Mouse (Mus musculus) inflammation-experienced regulatory T-cells, adult 6 months (primary cell): ENCODE data around the gene Gipr. TPM values are rescaled to one million over a fixed set of nuclear protein-coding genes. Genes with fewer than 3 reads are reported as not detected.
"Not testable (repeated sequence)": the region's sequence is repeated elsewhere in the genome, so short reads cannot be mapped to it uniquely, and the experiment has no call there.

Source experiments
- ATAC-seq: one replicate; pipeline ENCODE4 v1.8.0; 2017
- polyA plus RNA-seq, 3 experiments: library from polyadenylated mRNA; unstranded; fragments of 100-300 nt; shearing (Covaris generic); gene quantifications; one replicate each; pipeline ENCODE4 v1.2.1; 2017

Gene Gipr
- polyA plus RNA-seq, 3 experiments from 2014 or later, result not detected

DNA sequence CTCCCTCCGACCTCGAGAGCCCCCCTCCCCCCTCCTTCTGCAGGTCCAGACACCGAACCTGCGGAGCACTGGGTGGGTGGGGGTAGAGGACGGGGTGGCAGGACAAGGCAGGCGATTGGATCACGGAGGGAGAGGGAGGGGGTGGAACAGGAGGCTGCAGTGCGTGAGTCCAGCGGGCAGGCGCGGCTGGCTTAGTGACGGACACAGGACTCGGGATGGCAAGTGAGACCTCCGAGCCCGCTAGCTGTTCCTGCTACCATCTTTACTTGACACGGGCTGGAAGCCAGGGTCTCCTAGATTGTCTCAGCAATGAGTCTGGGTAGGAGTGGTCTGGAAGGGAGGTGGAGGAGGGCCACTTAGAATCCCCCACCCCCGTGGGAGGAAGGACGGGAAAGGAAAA is 12.1 kb upstream of the Gipr start:
- no peak for ATAC-seq

DNA sequence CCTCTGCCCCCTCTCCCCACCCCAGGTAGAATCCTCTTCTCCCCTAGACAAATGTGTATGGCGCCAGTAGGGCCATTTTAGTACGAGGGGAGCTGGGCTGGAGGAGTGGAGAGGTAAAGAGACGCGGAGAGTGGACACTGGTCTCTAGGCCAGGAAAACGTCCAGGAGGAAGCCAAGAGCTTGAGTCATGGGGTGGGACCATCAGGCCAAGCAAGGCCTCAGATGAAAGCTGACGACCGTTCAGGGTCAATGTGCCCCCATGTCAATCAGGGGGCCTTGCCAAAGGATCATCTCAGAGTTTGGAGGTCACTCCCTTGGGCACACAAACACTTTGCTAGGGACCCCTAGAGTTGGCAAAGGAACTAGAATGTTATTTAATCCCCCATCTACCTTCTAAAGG is 11.3 kb upstream of the Gipr start:
- ATAC-seq, result no peak

DNA sequence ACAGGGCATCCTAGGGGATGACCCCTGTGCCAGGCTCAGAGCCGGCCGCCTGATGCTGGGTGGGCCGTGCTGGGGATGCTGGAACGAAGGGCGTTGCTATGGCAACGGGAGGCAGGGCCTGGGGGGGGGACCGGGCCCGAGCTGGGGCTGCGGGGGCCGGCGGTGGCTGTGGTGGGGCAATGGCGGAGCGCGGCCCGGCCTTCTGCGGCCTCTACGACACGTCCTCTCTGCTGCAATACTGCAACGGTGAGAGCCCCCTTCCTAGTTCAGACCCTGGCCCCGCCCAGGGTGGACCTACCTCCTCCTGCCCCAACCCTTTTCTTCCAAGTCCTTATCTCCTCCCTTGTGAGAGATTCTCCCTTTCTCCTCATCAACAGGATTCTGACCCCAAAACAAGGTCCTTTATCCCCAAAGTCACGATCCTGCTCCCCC is 10.6 kb upstream of the Gipr start:
- ATAC-seq, result no peak

DNA sequence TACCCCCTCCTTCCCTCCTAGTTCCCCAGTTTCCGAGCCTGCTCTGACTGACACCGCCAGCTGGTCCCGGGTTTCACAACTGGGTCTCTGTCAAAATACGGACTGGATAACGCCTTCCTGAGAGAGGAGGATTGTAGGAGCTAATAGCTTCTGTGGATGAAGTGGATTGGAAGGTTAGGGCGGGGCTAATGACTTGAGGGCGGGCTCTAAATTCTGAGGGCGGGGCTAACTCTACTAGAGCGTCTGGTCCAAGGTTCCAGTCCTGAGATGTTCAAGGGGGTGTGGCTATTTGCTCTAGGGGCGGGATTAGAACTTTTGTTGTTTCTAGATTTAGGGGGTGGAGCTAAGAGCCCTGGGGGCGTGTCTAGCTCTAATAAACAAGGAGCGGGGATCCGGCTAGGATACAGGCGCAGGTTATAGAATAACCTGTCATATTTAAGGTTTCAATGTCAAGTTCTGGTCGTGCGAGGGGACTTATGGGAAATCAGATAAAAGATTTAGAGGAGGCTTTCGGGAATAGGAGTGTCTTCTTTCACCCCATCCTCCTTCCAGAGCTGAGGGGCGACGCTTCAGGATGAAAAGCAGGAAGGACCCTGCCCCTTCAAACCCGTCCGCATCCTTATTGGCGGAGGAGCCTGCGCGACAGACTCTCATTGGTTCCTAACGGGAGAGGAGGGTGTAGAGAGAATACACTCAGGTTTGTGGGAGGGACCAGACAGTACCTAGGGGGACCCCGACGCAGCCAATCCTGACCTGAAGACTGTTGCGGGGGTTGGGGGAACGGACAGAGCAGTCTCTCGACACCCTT is 10.0 kb upstream of the Gipr start, which contains the start of gene Eml2:
Gene Eml2, plus strand, starts transcription at position 714 of the 808 bp plus-strand sequence.
- ATAC-seq, result no peak

DNA sequence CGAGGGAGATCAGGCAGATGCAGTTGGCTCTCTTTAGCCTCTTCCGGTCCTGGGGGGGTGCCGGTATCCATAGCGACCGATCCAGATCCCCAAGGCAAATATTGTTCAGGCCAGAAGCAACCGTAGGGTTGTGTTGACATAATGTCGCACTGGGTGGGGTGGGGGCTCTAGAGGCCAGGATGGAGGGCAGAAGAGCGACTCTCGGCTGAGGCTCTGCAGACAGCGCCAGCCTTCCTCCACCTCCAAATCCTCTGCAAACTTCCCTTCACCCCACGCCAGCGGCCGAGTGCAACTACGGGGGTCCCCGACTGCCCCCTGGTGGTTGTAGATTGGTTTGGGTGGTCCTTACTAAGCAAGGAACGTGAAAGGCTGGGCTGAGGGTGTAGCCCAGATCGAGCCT is 6.9 kb upstream of the Gipr start:
- no peak for ATAC-seq

DNA sequence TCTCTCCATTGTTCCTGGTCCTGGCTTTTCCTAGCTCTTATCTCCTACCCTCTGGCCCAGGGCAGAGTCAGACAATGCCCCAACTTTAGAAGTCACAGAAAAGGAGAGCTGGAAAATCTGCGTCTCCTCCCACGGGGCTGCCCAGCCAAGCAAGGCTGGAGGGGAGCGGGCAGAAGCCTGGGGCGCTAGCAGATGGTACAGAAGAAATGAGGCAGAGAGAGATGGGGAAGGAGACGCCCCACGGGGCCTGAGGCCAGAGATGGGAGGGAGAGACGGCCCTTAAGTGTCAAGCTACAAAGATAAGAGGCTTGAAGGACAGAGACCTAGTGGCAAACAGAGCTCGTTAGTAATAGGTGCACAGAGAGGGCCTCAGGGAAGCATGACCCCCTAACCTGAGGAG is 5.9 kb upstream of the Gipr start:
- no peak for ATAC-seq

DNA sequence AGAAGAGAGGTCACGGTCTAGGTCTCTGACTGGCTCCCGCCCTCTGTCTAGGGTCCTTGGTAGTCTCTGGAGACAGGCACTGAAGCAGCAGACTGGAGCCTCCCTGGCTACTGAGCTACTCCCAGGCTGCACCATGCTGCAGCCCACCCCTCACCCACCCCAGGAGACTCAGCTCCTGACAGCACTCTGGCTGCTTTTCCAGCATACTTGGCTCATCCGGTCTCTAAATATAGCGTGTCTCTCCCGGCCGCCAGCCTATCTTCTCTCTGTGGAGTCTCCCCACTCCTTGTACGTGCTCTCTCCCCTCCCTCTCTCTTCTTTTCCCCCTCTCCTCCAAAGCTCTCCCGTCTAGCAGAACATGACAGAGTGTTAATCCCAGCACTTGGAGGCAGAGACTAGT is 4.2 kb upstream of the Gipr start:
- ATAC-seq, result no peak

DNA sequence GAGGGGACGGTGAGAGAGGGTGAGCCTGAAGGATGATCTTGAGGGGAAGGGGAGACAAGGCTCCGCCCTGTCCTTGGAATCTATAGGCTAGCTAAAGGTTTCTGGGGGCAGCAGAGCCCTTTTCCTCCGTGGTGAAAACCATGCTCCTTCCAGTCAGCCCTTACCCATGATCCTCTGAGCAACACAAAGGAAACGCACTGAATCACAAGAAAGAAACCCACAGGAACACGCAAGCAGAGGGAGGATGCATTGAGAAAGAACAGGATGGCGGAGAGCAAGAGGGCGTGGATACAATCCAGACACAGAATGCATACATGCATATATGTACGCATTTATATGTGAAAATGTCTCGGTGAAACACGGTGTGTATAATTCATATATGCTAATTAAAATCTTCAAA is 3.6 kb upstream of the Gipr start:
- ATAC-seq, result no peak

DNA sequence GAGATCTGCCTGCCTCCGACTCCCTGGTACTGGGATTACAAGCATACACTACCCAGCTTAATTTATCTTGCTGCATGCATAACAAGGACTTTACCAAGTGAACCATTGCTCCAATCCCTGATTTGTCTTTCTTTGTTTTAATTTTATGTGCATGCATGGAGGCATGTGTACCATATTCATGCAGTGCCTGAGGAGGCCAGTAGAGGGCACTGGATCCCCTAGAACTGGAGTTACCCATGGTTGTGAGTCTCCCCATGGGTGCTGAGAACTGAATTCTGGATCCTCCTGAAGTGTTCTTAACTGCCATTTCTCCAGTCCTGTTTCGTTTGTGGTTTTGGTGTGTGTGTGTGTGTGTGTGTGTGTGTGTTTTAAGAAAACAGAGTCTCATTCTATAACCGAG is 1.1 kb upstream of the Gipr start:
- ATAC-seq, result no peak

DNA sequence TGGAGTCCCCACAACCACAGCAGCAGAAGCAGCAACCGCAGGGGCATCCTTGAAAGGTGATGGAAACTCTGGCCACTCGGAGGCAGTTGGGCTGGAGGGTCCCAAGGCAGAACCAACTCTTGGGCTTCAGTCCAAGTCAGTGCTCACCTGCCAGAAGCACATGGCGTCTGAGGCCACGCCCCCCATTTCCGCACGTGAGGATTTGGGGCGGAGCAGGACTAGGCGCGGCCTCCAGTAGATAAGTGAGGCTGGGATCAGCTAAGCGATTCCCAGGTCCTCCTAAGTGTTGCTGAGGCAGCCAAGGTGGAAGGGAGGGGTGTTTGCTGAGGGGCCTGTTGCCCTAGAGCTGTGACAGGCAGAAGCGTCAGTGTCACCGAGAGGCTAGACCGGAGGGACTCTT is 949 bp downstream of the Gipr start:
- ATAC-seq, result peak; percentile 54

DNA sequence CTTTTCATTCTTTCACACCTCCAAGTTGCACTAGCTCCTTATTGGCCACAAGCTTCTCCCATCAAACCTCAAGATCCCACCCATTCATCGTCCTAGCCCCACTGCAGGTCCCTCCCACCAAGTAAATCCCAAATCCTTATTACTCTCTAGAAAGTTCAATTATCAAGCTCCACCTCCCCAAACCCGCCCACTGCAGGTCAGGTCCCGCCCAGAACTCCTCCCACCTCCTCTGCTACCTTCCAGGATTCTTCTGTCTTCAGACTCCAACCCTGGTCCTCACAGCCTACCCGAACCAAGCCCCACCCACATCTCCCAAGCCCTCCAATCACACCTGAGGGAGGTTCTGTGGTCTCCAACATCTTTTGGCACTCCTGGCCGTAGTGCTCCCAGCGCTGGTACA is 1.7 kb downstream of the Gipr start:
- ATAC-seq, result no peak

DNA sequence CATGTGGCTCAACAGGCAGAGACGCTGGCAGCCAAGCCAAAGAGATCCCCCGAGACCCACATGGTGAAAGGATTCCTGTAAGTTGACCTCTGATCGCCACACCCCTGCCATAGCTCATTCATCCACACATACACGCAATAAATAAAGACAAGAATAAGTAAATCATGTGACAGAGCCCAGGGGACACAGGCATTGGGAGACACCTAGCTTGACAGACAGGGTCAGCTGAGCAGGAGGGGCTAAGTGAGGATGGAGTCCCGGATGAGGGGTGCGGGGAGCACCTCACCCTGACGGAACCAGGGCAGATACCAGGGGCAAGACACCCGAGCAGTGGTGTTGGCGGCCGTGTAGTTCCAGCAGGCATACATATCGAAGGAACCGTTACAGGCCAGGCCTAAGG is 2.2 kb downstream of the Gipr start:
- no peak for ATAC-seq

DNA sequence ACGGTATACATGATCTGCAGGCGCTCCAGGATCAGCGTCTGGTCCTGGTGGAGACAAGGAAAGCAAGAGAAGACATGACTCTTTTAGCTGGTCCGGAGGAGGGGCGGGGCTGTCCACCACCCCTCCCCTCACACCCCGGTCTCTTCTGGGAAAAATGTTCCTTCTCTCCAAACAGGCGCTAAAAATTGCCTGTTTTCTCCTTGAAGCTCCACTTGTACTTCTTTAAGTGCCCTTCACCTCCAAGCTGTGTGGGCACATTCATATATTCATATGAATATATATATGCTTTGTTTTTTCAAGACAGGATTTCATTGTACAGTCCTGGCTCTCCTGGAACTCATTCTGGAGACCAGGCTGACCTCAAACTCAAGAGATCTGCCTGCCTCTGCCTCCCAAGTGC is 3.0 kb downstream of the Gipr start:
- no peak for ATAC-seq

DNA sequence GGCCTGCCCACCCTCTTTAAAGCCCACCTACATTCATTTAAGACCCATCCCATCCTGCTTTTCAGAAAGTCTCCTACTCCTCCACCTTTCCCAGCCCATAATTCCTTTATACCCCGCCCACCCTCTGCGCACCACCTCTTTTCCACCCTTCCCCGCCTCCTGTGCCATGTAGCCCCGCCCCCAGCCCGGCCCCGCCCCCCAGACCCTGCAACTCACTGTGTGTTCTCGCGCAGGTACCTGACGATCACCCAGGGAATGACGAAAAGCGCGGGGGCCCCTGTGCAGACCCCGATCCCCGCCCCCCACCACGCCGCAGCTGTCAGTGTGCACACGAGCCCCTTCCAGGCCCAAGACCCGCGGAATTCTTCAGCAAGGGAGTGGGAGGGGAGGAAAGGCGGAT is 5.8 kb downstream of the Gipr start:
- no peak for ATAC-seq

DNA sequence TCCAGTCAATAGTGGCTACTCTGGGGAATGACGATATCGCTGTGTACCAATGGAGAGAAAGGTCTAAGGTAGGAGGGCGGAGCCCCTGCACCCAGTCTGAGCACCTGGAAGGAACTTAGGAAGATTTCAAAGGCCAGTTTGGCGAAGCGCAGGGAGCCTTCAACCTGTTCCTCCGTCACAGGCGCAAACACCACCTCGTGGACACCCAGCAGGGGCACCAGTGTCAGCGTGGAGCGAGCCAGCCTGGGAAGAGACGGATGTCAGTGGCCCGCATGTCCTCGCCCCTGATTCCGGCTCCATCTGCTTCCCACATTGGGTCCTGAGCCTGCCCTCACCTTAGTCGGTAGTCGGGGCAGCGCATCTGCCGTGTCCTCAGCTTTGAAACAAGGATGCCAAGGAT is 6.5 kb downstream of the Gipr start:
- no peak for ATAC-seq

DNA sequence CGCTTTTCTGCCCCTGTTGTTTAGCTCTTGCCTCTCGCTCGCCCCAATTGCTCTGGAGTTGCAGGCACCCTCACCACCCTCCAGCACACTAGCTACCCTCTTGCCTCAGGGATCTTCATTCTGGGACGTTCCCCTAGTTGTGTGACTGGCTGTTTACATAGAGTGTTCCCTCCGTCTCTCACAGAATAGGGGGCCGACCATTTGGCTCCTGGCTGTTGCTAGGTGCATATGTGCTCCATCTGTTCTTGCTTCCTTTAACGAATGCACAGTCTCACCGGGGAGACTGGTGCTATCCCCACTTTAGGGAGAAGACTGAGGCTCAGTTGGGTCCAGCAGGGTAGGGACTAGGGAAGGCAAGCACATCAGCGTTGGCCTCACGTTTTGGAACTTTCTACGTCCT is 7.3 kb downstream of the Gipr start:
- ATAC-seq, result no peak

DNA sequence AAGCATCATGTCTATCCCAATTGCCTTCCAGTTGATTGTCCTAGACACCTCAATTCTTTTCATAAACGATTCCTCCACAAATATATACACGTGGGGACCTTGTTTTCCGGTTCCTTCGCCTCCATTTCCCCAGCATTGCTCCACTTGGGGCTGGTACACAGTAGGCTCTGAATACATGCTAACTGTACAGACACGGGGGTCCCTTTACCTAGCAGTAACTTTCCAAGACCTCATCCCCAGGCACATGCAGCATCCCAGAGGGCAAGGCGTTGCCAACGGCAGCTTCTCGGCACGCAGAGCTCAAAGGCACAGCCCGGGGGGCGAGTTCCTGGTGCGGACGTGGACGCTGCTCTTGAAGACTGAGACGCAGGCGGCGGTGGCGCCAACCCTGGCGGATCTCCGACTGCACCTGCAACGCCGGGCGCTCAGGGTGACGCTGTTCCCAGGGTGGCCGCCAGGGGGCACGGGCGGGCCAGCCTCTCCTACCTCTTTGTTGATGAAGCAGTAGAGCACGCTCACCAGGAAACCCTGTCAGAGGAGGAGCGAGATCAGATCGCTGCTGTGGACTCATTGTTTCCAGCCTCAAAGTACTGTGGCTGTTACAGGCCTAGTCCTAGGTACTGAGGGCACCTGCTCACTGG is 8.6 kb downstream of the Gipr start:
- ATAC-seq, result peak; percentile 96

DNA sequence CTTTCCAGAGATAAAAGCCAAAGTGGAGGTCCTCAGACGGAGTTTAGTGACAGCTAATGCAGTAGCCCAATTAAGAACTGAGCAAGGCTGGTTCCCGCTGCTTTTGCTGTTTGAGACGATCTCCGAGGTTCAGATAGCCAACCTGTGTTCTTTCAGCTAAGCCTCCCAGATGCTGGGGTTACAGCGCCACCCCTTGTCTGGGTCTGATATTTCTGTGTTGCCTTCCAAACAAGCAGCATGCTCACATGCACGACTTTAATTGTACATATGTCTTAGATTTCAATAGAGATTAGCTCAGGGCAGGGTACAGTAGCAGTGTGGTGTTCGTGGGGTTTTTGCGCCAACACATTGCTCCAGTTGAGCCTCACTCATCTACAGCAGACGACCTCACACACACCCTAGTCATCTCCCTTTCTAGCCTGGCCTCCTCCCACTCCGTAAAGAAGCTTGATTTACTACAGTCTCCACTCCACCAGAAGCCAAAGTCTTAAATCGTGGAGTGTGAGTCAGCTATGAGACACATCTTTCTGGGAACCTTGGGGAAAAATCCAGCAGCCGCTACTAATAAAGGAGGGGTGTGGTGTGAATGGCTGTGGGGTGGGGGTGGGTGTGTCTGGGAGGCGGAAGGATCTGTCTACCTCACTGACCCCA is 10.0 kb downstream of the Gipr start:
- no peak for ATAC-seq

DNA sequence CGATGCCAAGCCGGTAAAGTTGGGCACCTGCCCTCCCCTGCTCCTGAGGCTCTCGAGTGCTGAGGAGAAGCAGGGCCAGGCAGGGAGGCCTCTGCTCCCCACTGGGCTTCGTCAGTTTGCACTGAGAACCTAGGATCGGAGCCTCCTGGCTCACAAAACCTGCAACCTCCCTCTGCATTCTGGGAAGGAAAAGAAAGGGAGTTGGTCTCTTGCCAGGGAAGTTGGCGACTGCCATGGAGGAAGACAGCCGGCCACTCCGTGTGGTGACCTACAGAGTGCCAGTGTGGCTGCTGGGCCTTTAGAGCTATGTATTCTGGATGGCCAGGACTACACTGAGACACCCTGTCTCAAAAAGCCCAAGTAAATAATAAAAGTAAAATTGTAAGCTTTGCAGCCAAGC is 11.1 kb downstream of the Gipr start:
- ATAC-seq, result no peak

DNA sequence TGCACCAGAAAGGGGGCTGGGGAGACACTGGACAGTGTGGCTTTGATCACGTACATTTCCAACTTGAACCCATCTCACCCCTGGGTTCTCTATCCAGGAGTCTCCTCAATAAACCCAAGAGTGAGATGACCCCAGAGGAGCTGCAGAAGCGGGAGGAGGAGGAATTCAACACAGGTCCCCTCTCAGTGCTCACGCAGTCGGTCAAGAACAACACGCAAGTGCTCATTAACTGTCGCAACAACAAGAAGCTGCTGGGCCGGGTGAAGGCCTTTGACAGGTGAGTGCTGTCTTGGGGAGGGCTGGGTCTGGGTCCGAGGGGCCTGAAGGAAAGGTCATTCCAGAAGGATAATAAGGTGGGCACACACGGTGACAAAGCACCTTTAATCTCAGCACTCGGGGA is 14.8 kb downstream of the Gipr start:
- ATAC-seq, result not testable (repeated sequence)

DNA sequence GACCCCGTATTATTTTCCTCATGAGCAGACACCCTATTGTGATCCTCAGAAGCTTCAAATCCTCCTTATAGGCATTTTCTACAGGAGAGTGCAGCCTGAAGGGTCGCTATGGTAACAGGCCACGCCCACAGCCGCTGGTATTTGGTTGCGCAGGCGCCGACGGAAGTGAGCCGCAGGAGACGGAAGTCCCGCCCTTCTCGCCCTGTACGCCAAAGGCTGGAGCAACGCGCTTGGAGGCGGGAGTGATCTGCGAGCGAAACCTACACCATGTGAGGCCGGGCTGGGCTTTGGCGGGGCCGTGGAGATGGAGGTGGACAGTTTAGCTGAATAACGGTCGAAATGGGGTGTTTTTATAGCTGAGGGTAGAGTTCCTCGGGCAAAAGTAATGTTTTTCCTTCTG is 16.3 kb downstream of the Gipr start, which contains the start of gene Snrpd2:
Gene Snrpd2, plus strand, starts transcription at position 97 of the 400 bp plus-strand sequence.
- peak; percentile 70 for ATAC-seq

DNA sequence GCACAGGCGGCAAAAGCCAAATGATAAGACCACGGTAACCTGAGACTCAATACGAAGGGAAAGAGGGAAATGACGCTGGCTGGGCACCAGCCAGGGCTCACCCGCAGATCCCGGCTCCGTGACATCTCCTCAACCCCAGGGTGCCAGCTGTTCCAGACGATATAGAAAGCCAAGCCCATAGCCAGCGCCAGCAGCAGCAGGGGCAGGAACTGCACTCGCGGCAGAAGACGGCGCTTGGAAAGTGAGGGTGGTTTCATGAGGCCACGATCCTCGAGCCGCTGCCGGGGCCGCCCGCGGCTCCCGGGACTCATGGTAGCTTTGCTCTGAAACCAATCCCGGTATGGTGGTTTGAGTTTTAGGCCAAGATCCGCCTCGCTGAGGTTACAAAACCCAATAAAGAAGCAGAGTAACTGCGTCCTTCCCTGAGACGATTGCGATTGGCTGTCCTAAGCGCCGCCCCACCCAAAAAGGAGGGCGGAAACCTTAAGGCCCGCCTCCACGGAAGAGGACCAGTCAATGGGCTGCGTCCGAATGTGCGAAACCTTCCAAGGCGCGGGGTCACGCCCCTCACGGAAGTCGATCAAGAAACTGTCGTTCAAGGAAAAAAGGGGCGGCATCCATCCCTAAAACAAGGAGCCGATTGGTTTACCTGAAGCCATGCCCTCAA is 16.9 kb downstream of the Gipr start, which contains the start of gene Qpctl:
Gene Qpctl, minus strand, starts transcription at position 417 of the 667 bp plus-strand sequence.
- ATAC-seq, result peak; percentile 96
